Mouse (Mus musculus): ENCODE measurements at regions not wholly inside any gene's neighbourhood (a gene's known extent, or its start where the extent isn't known, plus 50 kb on each side); places are given as distances from the start of the nearest gene placed in this dataset.

GRCm38 (mm10) chr13:59908786-59909185 is 85.8 kb upstream of the Tut7 start:
- TF ChIP-seq CTCF (IDR thresholded peaks at IDR 0.05; ENCODE audit: low read depth) (no peak), EP300 (IDR thresholded peaks at IDR 0.05; ENCODE audit: low read depth) (no peak)
